Mouse (Mus musculus): ENCODE data around the gene Nme6.
A peak's percentile ranks its signal among the peaks of the same experiment; 100 is the strongest.
"Not testable (repeated sequence)": the region's sequence is repeated elsewhere in the genome, so short reads cannot be mapped to it uniquely, and the experiment has no call there.

Nme6 gene

DNA sequence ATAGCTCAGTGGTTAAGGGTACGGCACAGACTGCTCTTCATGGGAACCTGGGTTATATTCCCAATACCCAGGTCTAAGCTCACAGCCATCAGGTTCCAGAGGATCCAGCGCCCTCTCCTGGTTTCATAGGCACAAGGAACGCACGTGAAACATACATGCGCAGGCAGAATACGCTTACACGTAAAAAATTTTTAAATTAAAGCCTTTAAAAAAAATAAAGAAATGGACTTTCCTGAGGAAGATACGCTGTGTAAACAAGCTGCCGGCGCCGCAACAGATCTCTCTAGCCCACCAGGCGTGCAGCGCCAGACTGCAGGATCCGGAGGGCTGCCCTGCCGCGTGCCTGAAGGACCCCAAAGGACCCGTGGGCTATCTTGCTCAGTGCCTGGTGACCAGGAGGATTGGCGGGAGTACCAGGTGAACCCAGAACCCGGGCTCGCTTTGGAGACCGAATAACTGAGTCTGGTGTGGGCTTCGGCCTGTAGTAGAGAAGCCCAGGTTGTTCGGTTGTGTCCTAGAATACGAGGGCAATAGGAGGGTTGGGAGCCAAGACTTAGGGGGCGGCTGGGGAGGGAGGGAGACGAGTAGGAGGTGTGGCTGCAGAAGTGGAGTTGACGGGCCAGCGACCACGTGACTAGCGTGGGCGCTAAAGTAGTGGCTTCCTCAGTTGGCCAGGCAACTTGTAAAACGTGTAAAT is at the start of gene Nme6:
Gene Nme6 (plus strand): TSS at position 359 of the 697 bp plus-strand sequence.
- peak; percentile 81 for DNase-seq

- not testable (repeated sequence) for DNase-seq
These were observed 42.0 kb upstream of the Nme6 start, which contains the start of gene Fbxw27 for GRCm38 (mm10) chr9:109790570-109790969. Gene Fbxw27 (minus strand): TSS chr9:109790670.

GRCm38 (mm10) chr9:109795221-109795620 is 37.3 kb upstream of the Nme6 start:
- DNase-seq = no peak

GRCm38 (mm10) chr9:109795811-109796210 is 36.7 kb upstream of the Nme6 start:
- no peak for DNase-seq

DNA sequence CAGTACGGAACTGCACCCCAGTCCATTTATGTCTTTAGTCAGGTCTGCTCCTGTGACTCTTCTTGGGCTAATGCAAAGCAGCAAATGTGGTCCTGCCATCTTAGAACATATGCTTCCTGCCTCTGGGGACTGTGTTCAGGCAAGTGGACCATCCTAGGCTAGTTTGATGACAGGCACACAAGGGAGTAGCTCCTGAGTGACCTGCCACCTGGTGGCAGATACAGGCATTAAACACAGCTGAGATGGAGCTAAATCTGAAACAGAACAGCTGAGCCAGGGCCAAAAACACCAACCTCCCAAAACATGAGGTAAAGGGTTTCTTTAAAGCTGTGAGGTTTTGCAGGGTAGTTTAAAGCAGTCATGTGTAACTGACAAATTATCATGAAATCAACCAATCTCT is 34.5 kb upstream of the Nme6 start:
- DNase-seq = no peak

DNA sequence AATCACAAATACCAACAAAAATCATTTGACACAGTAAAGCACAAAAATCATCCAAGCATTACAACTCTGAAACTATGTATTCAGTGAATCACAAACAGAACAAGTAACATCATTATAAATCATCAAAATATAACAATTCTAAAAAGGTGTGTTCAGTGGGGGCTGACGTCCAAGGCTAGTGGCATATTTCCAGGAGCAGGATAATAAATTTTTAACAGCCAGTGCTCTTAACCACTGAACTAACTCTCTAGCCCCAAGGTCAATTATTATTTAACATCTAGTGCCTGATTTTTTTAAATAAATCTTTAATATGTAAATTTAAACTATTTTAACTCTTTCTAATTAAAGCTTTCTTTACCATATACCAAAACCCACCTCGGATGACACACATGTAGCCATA is 27.0 kb upstream of the Nme6 start:
- not testable (repeated sequence) for DNase-seq

- DNase-seq = no peak
These were observed 26.3 kb upstream of the Nme6 start for GRCm38 (mm10) chr9:109806260-109806659.

GRCm38 (mm10) chr9:109806695-109807293 is 25.8 kb upstream of the Nme6 start:
- no peak for DNase-seq

DNA sequence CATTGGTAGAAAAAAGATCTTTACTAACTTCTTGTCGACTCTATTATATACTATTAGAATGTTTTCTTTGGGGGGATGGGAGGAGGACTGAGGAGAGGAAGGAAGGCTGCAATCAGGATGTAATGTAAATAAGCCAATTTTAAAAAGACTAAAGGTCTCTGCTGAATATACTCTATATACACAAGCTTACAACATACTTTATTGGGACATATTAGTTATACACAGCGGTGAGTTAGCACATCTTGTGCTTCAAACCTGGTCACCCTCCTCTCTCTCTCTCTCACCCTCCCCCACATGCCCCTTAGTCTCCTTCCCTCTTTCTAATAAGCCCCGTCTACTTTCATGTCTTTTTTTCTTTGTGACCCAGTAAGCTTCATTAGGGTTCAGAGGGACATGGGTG is 24.7 kb upstream of the Nme6 start:
- DNase-seq = no peak

DNA sequence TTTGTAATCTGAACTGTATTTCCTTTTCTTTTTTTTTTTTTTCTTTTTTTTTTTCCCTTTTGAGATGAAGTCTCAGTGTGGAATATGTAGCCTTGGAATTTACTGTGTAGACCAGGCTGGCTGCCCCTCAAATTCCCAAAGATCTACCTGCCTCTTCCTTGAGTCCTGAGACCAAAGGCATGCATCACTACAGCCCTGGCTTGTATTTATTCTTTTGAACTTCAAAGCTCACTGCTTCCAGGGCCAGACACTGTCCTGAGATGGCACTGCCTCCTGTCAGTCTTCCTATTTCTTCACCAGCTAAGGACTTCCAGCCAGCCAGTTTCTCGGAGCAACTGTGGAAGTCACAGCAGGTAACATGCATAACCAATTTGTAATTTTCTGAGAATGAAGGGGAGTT is 20.6 kb upstream of the Nme6 start, which contains the start of gene Spink8:
Gene Spink8 (plus strand): TSS at position 301 of the 400 bp plus-strand sequence.
- no peak for DNase-seq

GRCm38 (mm10) chr9:109813424-109813823 is 19.1 kb upstream of the Nme6 start:
- no peak for DNase-seq

- DNase-seq = no peak
These were observed 16.2 kb upstream of the Nme6 start for GRCm38 (mm10) chr9:109816341-109816740.

DNA sequence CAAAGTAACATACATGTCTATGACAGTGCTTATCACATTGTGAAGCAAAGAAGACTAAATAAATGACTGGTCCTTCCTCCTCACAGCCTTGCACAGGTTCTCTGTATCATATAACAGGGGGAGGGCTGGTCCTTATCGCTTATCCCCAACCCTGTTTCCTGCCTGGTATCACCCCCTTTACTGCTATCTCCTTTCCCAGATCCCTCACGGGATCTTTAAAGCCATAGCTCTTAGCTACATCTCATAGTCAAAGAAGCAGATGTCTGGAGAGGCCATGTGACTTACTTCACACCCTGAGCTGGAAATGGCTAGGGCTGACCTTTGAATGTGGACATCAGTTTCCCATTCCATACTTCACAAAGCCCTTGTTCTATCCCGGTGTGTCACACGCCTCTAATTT is 6.8 kb upstream of the Nme6 start:
- DNase-seq = no peak

DNA sequence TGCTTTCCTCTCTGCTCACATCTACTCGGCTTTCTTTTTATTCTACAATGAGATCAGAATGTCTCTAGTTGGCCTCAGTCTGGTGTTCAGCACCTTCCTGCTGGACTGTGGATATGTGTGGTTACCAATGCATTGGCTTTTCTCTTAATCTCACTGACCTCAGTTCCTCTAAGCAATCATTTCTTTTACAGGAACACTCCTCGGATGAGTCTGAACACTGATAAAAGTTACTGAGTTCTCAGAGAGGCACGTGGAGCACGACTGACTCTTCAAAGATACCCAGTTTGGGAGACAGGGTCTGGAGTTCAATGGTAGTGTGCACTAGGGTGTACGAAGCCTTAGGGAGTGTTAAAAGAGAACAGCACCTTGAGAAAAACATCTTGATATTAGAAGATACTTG is 6.4 kb upstream of the Nme6 start:
- DNase-seq = no peak

GRCm38 (mm10) chr9:109833088-109833412 is 501 bp downstream of the Nme6 start:
- no peak for DNase-seq

- DNase-seq = no peak
These were observed 16.8 kb downstream of the Nme6 start, which contains the start of gene Camp for GRCm38 (mm10) chr9:109849312-109849758. Gene Camp (minus strand): TSS chr9:109849617.

DNA sequence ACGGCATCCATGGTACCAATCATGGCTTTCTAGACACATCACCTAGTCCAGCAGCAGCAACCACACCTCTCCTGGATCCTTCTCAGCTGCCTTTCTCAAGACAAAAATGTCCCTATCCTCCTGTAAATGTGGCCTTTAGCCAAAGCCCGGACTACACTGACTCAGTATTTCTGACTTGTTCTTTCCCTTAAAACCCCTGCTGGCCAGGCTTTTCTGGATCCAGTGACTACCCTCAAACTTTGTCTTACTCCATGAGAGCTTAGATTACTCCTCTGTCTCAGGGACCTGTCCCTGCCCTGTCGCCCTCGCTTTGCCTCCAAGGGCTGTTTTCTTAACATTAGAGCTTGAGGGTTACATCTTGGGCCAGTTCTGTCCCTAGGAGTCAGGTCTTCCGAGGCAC is 17.6 kb downstream of the Nme6 start:
- DNase-seq = no peak

DNA sequence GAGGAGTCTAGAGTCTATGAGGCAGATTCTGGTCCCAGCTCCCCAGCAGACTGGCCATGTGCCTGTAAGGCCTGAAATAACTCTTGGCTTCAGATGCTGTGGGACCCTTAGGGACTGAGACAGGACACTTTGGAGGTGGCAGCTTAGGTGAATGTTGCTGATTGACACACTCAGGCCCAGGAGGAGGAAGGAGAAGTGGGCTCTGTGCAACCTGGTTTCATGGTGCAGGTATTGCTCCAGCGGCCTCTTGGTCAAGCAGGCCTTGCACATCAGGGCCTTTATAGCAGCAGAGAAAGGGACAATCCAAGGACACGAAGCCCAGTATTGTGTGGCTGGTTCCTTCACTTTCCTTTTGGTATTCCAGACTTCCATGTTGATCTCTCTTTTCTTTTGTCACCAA is 21.8 kb downstream of the Nme6 start:
- DNase-seq = no peak

DNA sequence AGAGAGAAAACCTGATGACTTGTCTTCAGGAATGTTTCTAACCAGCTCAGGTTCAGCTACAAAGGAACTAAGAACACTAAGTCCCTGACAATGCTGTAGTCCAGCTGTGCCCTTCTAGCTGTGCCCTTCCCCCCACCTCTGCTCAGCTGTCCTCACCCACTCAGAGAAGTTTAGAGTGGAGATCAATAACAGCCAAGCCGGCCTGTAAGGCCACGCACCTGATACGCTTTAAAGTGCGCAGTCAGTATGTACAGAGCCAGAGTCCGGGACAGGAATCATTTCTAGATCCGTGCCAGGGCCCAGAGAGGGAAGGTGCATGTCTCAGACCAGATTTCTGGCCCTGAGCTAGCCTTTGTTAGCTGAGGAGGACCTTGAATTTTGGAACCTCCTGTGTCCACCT is 23.4 kb downstream of the Nme6 start:
- DNase-seq = no peak

DNA sequence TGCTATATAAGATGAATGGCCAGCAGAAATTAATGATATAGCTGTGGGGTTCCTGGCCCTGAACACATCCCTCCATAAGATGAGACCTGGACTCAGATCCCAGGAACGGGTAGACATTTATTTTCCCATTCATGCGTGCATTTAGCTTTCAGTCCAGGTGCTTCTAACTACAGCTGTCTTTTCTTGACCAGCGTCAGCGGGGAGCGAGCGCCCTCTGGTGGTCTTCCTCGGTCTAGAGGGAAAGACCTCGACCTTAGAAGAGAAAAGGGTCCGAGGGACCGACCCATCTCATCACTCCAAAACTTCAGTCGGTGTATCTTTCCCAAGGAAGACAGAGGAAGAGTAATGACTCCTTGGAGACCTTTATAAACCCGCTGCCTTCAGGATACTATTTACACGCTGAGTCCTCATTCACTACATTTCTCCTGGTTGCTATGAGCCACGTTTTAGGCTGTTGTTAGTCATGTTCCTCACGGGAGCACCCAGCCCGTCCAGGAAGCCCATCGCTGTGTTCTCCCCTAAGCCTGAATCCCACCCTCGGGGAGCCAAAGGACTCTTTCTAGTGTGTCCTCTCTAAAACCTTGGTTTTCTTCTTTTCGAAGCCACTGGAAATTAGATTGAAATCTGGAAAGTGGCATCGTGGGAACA is 30.0 kb downstream of the Nme6 start:
- DNase-seq = peak; percentile 55

DNA sequence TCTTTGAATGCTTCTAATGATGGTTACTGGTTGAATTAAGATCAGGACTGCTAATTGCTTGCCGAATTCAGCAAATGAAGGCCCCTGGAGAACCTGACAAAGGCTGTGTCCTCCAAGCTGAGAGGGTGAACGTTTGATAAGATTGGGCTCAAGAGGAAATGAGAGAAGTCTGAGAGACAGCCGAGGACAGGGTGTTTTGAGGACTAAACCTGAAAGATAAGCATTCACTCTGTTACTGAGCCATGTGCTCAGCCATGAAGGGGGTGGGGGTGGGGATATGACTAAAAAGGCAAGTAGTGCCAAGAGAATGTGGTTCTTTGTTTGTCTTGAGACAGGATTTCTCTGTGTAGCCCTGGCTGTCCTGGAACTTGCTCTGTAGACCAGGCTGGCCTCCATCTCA is 30.5 kb downstream of the Nme6 start:
- DNase-seq = no peak

DNA sequence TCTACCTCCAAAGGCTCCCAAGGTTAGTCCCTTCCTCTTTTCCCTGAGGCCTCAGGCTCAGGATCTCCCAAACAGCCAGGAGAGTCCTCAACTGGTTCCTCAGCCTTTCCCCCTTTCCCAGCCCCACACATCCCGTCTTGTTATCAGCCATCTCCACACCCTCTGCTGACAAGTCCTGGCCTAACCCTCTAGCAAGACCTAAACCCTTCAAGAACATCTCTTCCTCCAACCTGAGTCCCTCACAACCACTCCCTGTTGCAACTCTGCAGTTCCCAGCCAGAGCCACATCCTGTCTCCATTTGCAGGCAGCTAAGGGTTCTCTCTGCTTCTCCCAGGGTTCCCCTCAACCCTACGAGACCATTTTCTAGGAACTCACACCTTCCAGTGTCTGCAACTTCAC is 33.7 kb downstream of the Nme6 start:
- DNase-seq = no peak

- no peak for DNase-seq
These were observed 38.5 kb downstream of the Nme6 start for GRCm38 (mm10) chr9:109870983-109871572.
